Mouse (Mus musculus): ENCODE measurements around the gene Herc6.

- TF ChIP-seq GATA1 (IDR thresholded peaks at IDR 0.05; ENCODE audit: low read length) (no peak), TAL1 (IDR thresholded peaks at IDR 0.05; ENCODE audit: low read length) (no peak)
These were observed 28.8 kb downstream of the Herc6 start for GRCm38 (mm10) chr6:57609631-57610030.
